Mouse (Mus musculus): ENCODE measurements around the gene Gpr141. TPM values are rescaled to one million over a fixed set of nuclear protein-coding genes. Genes with fewer than 3 reads are reported as not detected.

Gpr141 gene
- polyA plus RNA-seq, 1 experiment from 2014 or later: 0.98 TPM

DNA sequence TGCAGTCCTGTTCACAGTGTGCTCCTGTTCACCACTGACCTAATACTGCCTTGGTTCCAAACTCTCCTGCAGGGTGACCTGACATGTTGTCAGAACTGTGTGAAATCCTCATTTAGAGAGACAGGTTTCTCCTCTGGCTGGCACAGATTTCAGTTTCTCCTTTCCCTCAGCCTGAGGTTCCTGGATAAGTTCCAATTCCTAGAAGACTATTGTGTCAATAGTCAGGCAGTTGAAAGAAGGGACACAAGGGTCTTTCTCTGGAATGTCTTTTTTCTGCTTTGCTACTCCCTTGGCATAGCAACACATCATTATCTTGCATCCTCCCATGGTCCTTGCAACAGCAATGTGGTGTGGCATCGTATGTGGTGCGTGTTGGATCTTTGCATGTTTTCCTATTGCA lies 106.9 kb downstream of the Gpr141 start:
- Histone ChIP-seq H3K4me2 (no peak overlapping the region), H3K9ac (no peak overlapping the region), H3K27me3 (no peaks in the 10 kb centered on the region), H3K36me3 (no peaks in the 10 kb centered on the region), H3K4me1 (peaks cover 9% of the 10 kb centered on the region; the same call in 1 of the 2 replicates), H3K9me3 (no peaks in the 10 kb centered on the region), H3K27ac (no peak overlapping the region), H3K4me3 (no peak overlapping the region)
- no peak for ATAC-seq (ENCODE audit: borderline replicate concordance, extremely low read depth, low FRiP score, low TSS enrichment)
- WGBS: 62% methylated on average over 2 of the region's 2 CpGs

DNA sequence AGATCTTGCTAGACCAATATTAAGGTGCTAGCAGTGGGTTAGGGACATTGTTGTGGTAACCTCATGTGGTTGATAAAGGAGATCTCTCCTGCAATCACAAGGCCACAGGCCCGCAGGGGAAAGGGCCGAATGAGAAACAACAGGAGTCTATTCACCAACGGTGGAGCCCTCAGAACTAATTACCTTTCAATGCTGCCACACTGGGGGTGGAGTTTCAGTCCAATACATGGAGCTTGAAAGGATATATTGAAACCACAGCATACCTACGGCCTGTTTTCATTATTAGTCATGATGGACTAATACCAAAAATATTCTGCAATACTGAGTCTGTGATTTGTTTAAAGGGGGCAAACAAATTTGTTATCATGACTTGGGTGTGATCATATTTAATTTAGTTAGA lies 120.3 kb downstream of the Gpr141 start:
- Histone ChIP-seq H3K27ac (no peak overlapping the region), H3K4me2 (no peak overlapping the region), H3K9ac (no peak overlapping the region), H3K9me3 (no peaks in the 10 kb centered on the region), H3K27me3 (no peaks in the 10 kb centered on the region), H3K4me1 (peaks cover 5% of the 10 kb centered on the region; the same call in 1 of the 2 replicates), H3K4me3 (no peak overlapping the region), H3K36me3 (no peaks in the 10 kb centered on the region)
- WGBS: 67% methylated on average over 4 of the region's 4 CpGs
- no peak for ATAC-seq (ENCODE audit: borderline replicate concordance, extremely low read depth, low FRiP score, low TSS enrichment)

GRCm38 (mm10) chr13:19701443-19702078 lies 122.5 kb downstream of the Gpr141 start:
- Histone ChIP-seq H3K27ac (no peak overlapping the region), H3K4me3 (no peak overlapping the region), H3K27me3 (no peaks in the 10 kb centered on the region), H3K4me1 (peaks cover 5% of the 10 kb centered on the region; the same call in 1 of the 2 replicates), H3K4me2 (no peak overlapping the region), H3K9me3 (no peaks in the 10 kb centered on the region), H3K36me3 (no peaks in the 10 kb centered on the region), H3K9ac (no peak overlapping the region)
- ATAC-seq (ENCODE audit: borderline replicate concordance, extremely low read depth, low FRiP score, low TSS enrichment): no peak
- WGBS: 57% methylated on average over 11 of the region's 11 CpGs

GRCm38 (mm10) chr13:19700733-19701442 lies 123.2 kb downstream of the Gpr141 start:
- Histone ChIP-seq H3K27ac (no peak overlapping the region), H3K4me1 (peaks cover 5% of the 10 kb centered on the region; the same call in 1 of the 2 replicates), H3K4me2 (no peak overlapping the region), H3K4me3 (no peak overlapping the region), H3K27me3 (no peaks in the 10 kb centered on the region), H3K9me3 (no peaks in the 10 kb centered on the region), H3K9ac (no peak overlapping the region), H3K36me3 (no peaks in the 10 kb centered on the region)
- WGBS: 63% methylated on average over 4 of the region's 4 CpGs
- no peak for ATAC-seq (ENCODE audit: borderline replicate concordance, extremely low read depth, low FRiP score, low TSS enrichment)

Other genes starting within 250 kb of the Gpr141 start
- 24.5 and 25.1 TPM in 2 replicates for gene Epdr1, start 204.3 kb downstream of the Gpr141 start, polyA plus RNA-seq (2015; fragmentation: Nextera tagmentation; extraction: Ambion mirVana)
- 0.62 and 0.67 TPM in 2 replicates for gene Sfrp4, start 201.2 kb downstream of the Gpr141 start, polyA plus RNA-seq (2015; fragmentation: Nextera tagmentation; extraction: Ambion mirVana)
- not detected in 2 replicates for gene Nme8, start 126.5 kb downstream of the Gpr141 start, polyA plus RNA-seq (2015; fragmentation: Nextera tagmentation; extraction: Ambion mirVana)